Mouse (Mus musculus) megakaryocyte, embryonic 14.5 days (primary cell): Measurements from ENCODE around the gene Nploc4.

Source experiments
- FLI1 ChIP-seq: IDR thresholded peaks from 2 replicates; pipeline ENCODE4 v1.6.1; 2012; ENCODE audit warnings: low read length, inconsistent platforms, mixed read lengths
- GATA1 ChIP-seq: IDR thresholded peaks from 3 replicates; pipeline ENCODE4 v1.6.1; 2012; ENCODE audit warnings: mixed read lengths, low read length, inconsistent platforms, borderline replicate concordance

- no peak for TF ChIP-seq FLI1
- no peak for TF ChIP-seq GATA1
These were observed 60.2 kb downstream of the Nploc4 start for GRCm38 (mm10) chr11:120377337-120377736.
